Mouse (Mus musculus): ENCODE measurements at regions not wholly inside any gene's neighbourhood (a gene's known extent, or its start where the extent isn't known, plus 50 kb on each side); places are given as distances from the start of the nearest gene placed in this dataset.

- no peak for DNase-seq (ENCODE audit: low spot score in 2 of 2)
These were observed 197.9 kb upstream of the Cep162 start for GRCm38 (mm10) chr9:87453261-87453660.

GRCm38 (mm10) chr9:87452571-87452970, 197.2 kb upstream of the Cep162 start:
- DNase-seq (ENCODE audit: low spot score in 2 of 2) = no peak

- no peak for DNase-seq (ENCODE audit: low spot score in 2 of 2)
These were observed 188.3 kb upstream of the Cep162 start for GRCm38 (mm10) chr9:87443467-87444235.

GRCm38 (mm10) chr9:87432072-87432471, 176.7 kb upstream of the Cep162 start:
- DNase-seq (ENCODE audit: low spot score in 2 of 2) = no peak

GRCm38 (mm10) chr9:87431523-87431922, 176.2 kb upstream of the Cep162 start:
- no peak for DNase-seq (ENCODE audit: low spot score in 2 of 2)

- DNase-seq (ENCODE audit: low spot score in 2 of 2) = no peak
These were observed 169.9 kb upstream of the Cep162 start for GRCm38 (mm10) chr9:87425201-87425600.

GRCm38 (mm10) chr9:87421175-87421574, 165.8 kb upstream of the Cep162 start:
- DNase-seq (ENCODE audit: low spot score in 2 of 2) = no peak

- DNase-seq (ENCODE audit: low spot score in 2 of 2) = peak in 1 of 2 experiments; percentile 17
These were observed 164.0 kb upstream of the Cep162 start for GRCm38 (mm10) chr9:87419376-87419775.

- DNase-seq (ENCODE audit: low spot score in 2 of 2) = no peak
These were observed 157.6 kb upstream of the Cep162 start for GRCm38 (mm10) chr9:87412894-87413293.

GRCm38 (mm10) chr9:87411044-87411443, 155.7 kb upstream of the Cep162 start:
- no peak for DNase-seq (ENCODE audit: low spot score in 2 of 2)

- no peak for DNase-seq (ENCODE audit: low spot score in 2 of 2)
These were observed 154.4 kb upstream of the Cep162 start for GRCm38 (mm10) chr9:87409736-87410135.

GRCm38 (mm10) chr9:87408805-87409204, 153.5 kb upstream of the Cep162 start:
- no peak for DNase-seq (ENCODE audit: low spot score in 2 of 2)

- DNase-seq (ENCODE audit: low spot score in 2 of 2) = no peak
These were observed 151.1 kb upstream of the Cep162 start for GRCm38 (mm10) chr9:87406476-87406875.

- DNase-seq (ENCODE audit: low spot score in 2 of 2) = no peak
These were observed 149.9 kb upstream of the Cep162 start for GRCm38 (mm10) chr9:87405115-87405720.

- DNase-seq (ENCODE audit: low spot score in 2 of 2) = no peak
These were observed 146.7 kb upstream of the Cep162 start for GRCm38 (mm10) chr9:87402010-87402409.

GRCm38 (mm10) chr9:87387516-87387915, 132.2 kb upstream of the Cep162 start:
- no peak for DNase-seq (ENCODE audit: low spot score in 2 of 2)

- DNase-seq (ENCODE audit: low spot score in 2 of 2) = no peak
These were observed 128.2 kb upstream of the Cep162 start for GRCm38 (mm10) chr9:87383513-87383912.

- no peak for DNase-seq (ENCODE audit: low spot score in 2 of 2)
These were observed 122.6 kb upstream of the Cep162 start for GRCm38 (mm10) chr9:87377921-87378320.

- no peak for DNase-seq (ENCODE audit: low spot score in 2 of 2)
These were observed 121.5 kb upstream of the Cep162 start for GRCm38 (mm10) chr9:87376731-87377310.

GRCm38 (mm10) chr9:87372251-87372905, 117.0 kb upstream of the Cep162 start:
- no peak for DNase-seq (ENCODE audit: low spot score in 2 of 2)

GRCm38 (mm10) chr9:87369059-87369458, 113.7 kb upstream of the Cep162 start:
- DNase-seq (ENCODE audit: low spot score in 2 of 2) = no peak

GRCm38 (mm10) chr9:87347008-87347407, 91.7 kb upstream of the Cep162 start:
- DNase-seq (ENCODE audit: low spot score in 2 of 2) = no peak
